Comparison of ENCODE assay signal across 9 mouse cellular contexts in the genomic region with DNA sequence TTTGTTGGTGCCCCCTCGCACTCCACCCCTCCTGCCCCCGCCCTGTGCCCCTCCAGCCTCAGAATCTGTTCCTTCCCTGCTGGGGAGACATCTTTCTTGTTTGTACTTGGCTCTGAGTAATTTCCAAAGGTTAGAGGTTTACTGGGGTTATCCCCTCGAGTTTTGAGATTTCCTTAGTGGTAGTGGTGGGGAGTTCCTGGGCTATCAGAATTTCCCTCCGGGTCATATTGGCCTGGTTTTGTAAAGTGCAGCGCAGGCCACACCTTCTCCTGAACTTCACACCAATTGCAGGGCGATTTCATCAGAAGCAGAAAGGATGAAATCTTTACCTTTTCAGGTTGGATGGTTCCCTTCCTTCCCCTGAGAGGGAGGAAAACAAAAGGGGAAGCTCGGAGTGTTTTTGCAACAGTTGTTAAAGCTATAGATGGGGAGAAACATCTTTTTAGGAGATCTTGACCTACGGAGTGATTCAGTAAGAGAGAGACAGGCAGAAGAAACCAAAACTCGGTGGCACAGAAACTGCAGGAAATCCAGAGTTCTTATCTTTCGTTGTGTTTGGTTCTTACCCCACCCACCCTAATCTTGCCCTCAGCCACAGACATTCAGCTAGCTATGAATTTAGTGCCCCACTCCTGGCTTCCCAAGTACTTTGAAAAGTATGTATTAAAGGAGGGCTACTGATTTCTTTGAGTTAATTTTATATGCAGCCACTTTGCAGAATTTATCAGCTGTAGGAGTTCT. TPM values are rescaled to one million over a fixed set of nuclear protein-coding genes. Genes with fewer than 3 reads are reported as not detected.
DNase-seq lines count a peak whose midpoint lies in the region; ATAC-seq lines count a peak whose summit lies in the region.
"Had no signal": no experiment of that assay in that cellular context is flagged by ENCODE, and none has a peak within 500 bp of the region (broad histone marks: within the 10 kb centered on the region; RNA-seq: fewer than 3 reads in every experiment).

No protein-coding gene starts in this region.

- 0 out of 2 replicates have a peak, but pooled peaks cover 3% of the 10 kb centered on the region for H3K4me1 ChIP-seq in hindbrain, embryonic 11.5 days (replicated peaks; ENCODE audit: control insufficient read depth, insufficient read depth, low read length)
- peaks cover 11% of the 10 kb centered on the region for H3K4me1 ChIP-seq in midbrain, embryonic 10.5 days

- H3K36me3 ChIP-seq in hindbrain, embryonic 11.5 days (ENCODE audit: control insufficient read depth, insufficient read depth, low read length) = no peaks in the 10 kb centered on the region
- no peaks in the 10 kb centered on the region for H3K36me3 ChIP-seq in midbrain, embryonic 10.5 days
- H3K36me3 ChIP-seq: G1E had no signal

- peak overlapping the region; percentile 78 for H3K4me2 ChIP-seq in hindbrain, embryonic 11.5 days (replicated peaks; ENCODE audit: low read depth, low read length)

- peaks cover 17% of the 10 kb centered on the region for H3K27me3 ChIP-seq in hindbrain, embryonic 11.5 days (ENCODE audit: control insufficient read depth, insufficient read depth, low read length)
- peaks cover 46% of the 10 kb centered on the region for H3K27me3 ChIP-seq in midbrain, embryonic 10.5 days (ENCODE audit: low read depth, poor library complexity, severe bottlenecking)

- DNase-seq in heart, adult 11 months = peak; percentile 82
- no peak for DNase-seq in heart, postnatal 4 days
- peak; percentile 70 for DNase-seq in MN1 (ENCODE audit: low spot score)
- no peak for DNase-seq in hindbrain, embryonic 11.5 days (ENCODE audit: low spot score)
- DNase-seq in midbrain, embryonic 10.5 days (ENCODE audit: low spot score) = no peak
- no peak for DNase-seq in adrenal gland, adult 2 months
- no peak for DNase-seq in cerebellum, postnatal 10 days
- no peak for DNase-seq in frontal cortex, postnatal 36 days (ENCODE audit: low spot score in 2 of 2)

- no peak overlapping the region for H3K9ac ChIP-seq in hindbrain, embryonic 11.5 days (ENCODE audit: low read depth, low read length)

- 25% methylated on average over 10 of the region's 10 CpGs for WGBS in hindbrain, embryonic 11.5 days
- WGBS in midbrain, embryonic 10.5 days = 23% methylated on average over 10 of the region's 10 CpGs

- no peaks in the 10 kb centered on the region for H3K9me3 ChIP-seq in hindbrain, embryonic 11.5 days (ENCODE audit: control insufficient read depth, low read length)
- no peaks in the 10 kb centered on the region for H3K9me3 ChIP-seq in midbrain, embryonic 10.5 days (replicated peaks)
- H3K9me3 ChIP-seq: G1E had no signal

- no peak overlapping the region for H3K27ac ChIP-seq in hindbrain, embryonic 11.5 days (ENCODE audit: low read depth, low read length)
- H3K27ac ChIP-seq in midbrain, embryonic 10.5 days (replicated peaks) = no peak overlapping the region

- ATAC-seq in hindbrain, embryonic 11.5 days (ENCODE audit: low FRiP score) = no peak

- H3K4me3 ChIP-seq in hindbrain, embryonic 11.5 days (ENCODE audit: low read depth, low read length) = peak overlapping the region; percentile 34
- peak overlapping the region; percentile 53 for H3K4me3 ChIP-seq in midbrain, embryonic 10.5 days

RNA-seq across cellular contexts. Expression of a gene that starts 1.0 kb away (rescaled TPM):
- 10 to 100 TPM; 37.7 to 39.9 TPM for total RNA-seq in heart, postnatal 4 days (2021)
- polyA plus RNA-seq in hindbrain, embryonic 11.5 days (2014; fragmentation: Nextera tagmentation; extraction: Ambion mirVana) = 0.60 and 0.93 TPM in 2 replicates
- 0.31 and 0.42 TPM in 2 replicates for polyA plus RNA-seq in midbrain, embryonic 10.5 days (2016; fragmentation: Nextera tagmentation; extraction: Ambion mirVana)
- total RNA-seq in adrenal gland, adult 2 months (2021) = 100 to 1,000 TPM; 101 to 116 TPM
- polyA plus RNA-seq in adrenal gland, adult 2 months (2012; rRNA removed) = 9.7 and 12.9 TPM in 2 replicates
- polyA plus RNA-seq: G1E had no signal

Comparison
In these comparisons a context has a peak if more than half of its experiments do, and no peak if none do; other contexts are left out.
1. DNase-seq: peak in heart, adult 11 months (single experiment) and MN1 (single experiment); none in heart, postnatal 4 days (single experiment), hindbrain, embryonic 11.5 days (single experiment), midbrain, embryonic 10.5 days (single experiment), adrenal gland, adult 2 months (single experiment), cerebellum, postnatal 10 days (0 of 2) and frontal cortex, postnatal 36 days (0 of 2).